ENCODE assay signal across 16 mouse cellular contexts in the genomic region with DNA sequence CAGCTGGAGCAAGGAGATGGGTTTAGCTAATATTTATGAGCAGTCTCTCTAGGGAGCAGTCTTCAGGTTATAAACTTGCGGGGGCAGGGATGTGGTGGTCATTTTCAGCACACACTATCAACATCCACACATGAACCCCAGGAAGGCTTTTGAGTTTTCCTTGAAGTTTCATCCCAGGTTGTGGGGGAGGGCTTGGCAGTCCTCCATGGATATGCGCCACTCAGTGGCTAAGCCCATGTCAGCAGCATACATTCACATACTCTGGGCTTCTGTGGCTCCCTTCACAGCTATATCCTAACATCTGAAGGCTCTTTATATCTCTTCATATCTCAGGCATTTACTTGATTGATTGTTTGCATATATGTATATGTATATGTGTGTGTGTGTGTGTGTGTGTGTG. TPM values are rescaled to one million over a fixed set of nuclear protein-coding genes. Genes with fewer than 3 reads are reported as not detected.
DNase-seq lines count a peak whose midpoint lies in the region; ATAC-seq and TF ChIP-seq lines count a peak whose summit lies in the region.
"Had no signal": no experiment of that assay in that cellular context is flagged by ENCODE, and none has a peak within 500 bp of the region (broad histone marks: within the 10 kb centered on the region; RNA-seq: fewer than 3 reads in every experiment).

No protein-coding gene starts in this region.

- no peaks in the 10 kb centered on the region for H3K36me3 ChIP-seq in heart, adult 2 months (ENCODE audit: control insufficient read depth, insufficient read depth, low read length)
- no peaks in the 10 kb centered on the region for H3K36me3 ChIP-seq in lung, embryonic 14.5 days (ENCODE audit: insufficient read depth)
- no peaks in the 10 kb centered on the region for H3K36me3 ChIP-seq in intestine, embryonic 15.5 days
- H3K36me3 ChIP-seq: hindbrain, embryonic 15.5 days had no signal

- no peak overlapping the region for H3K9ac ChIP-seq in heart, adult 2 months (ENCODE audit: low read depth, low read length)
- no peak overlapping the region for H3K9ac ChIP-seq in lung, embryonic 14.5 days
- no peak overlapping the region for H3K9ac ChIP-seq in intestine, embryonic 15.5 days
- H3K9ac ChIP-seq: hindbrain, embryonic 15.5 days; liver, embryonic 14.5 days had no signal

- TF ChIP-seq CTCF in heart, adult 2 months (IDR thresholded peaks at IDR 0.05), result peak; percentile 26
- TF ChIP-seq CTCF in lung, embryonic 14.5 days (IDR thresholded peaks at IDR 0.05; ENCODE audit: low read depth), result peak; percentile 45

- H3K4me3 ChIP-seq in heart, adult 2 months, result no peak overlapping the region
- no peak overlapping the region for H3K4me3 ChIP-seq in lung, embryonic 14.5 days (ENCODE audit: low read depth, low read length)
- H3K4me3 ChIP-seq in intestine, embryonic 15.5 days (replicated peaks), result no peak overlapping the region
- H3K4me3 ChIP-seq: erythroblast, embryonic 14.5 days; hindbrain, embryonic 15.5 days had no signal

- ATAC-seq in lung, embryonic 14.5 days (ENCODE audit: insufficient read depth), result no peak; the same call in 1 of the 2 replicates
- 0 out of 2 replicates have a peak, but pooled peaks have one; percentile 36 for ATAC-seq in intestine, embryonic 15.5 days
- no peak for ATAC-seq in monocyte, adult 5-6 weeks (replicated peaks; ENCODE audit: insufficient number of reproducible peaks, low FRiP score, low TSS enrichment, poor library complexity, severe bottlenecking)

- no peaks in the 10 kb centered on the region for H3K9me3 ChIP-seq in lung, embryonic 14.5 days (ENCODE audit: low read depth, low read length)
- H3K9me3 ChIP-seq in intestine, embryonic 15.5 days, result no peaks in the 10 kb centered on the region
- H3K9me3 ChIP-seq: hindbrain, embryonic 15.5 days had no signal

- 59% methylated on average over 2 of the region's 2 CpGs for WGBS in heart, adult 2 months
- 67% methylated on average over 2 of the region's 2 CpGs for WGBS in lung, embryonic 14.5 days
- WGBS in intestine, embryonic 15.5 days, result 60% methylated on average over 2 of the region's 2 CpGs

- H3K27ac ChIP-seq in heart, adult 2 months, result no peak overlapping the region
- H3K27ac ChIP-seq in lung, embryonic 14.5 days (ENCODE audit: low read depth), result no peak overlapping the region
- H3K27ac ChIP-seq in intestine, embryonic 15.5 days, result no peak overlapping the region
- H3K27ac ChIP-seq: hindbrain, embryonic 15.5 days; liver, embryonic 14.5 days had no signal

- no peak for TF ChIP-seq EP300 in heart, adult 2 months (IDR thresholded peaks at IDR 0.05; ENCODE audit: insufficient read depth, low read depth, low read length)

- no peaks in the 10 kb centered on the region for H3K4me1 ChIP-seq in heart, adult 2 months (ENCODE audit: control insufficient read depth, insufficient read depth, low read length)
- H3K4me1 ChIP-seq in lung, embryonic 14.5 days (ENCODE audit: insufficient read depth), result no peaks in the 10 kb centered on the region
- H3K4me1 ChIP-seq in intestine, embryonic 15.5 days (replicated peaks), result no peaks in the 10 kb centered on the region
- H3K4me1 ChIP-seq: hindbrain, embryonic 15.5 days had no signal

- DNase-seq in heart, adult 2 months, result no peak
- no peak for DNase-seq in heart, adult 11 months
- DNase-seq in lung, embryonic 14.5 days, result peak; percentile 64
- no peak for DNase-seq in lung, postnatal 25 days (ENCODE audit: low spot score)
- DNase-seq in right cerebral cortex, adult 2 months (ENCODE audit: low spot score in 2 of 2), result peak; percentile 22 to 31
- DNase-seq in neural tube, embryonic 10.5 days (ENCODE audit: extremely low spot score, low spot score), result no peak
- DNase-seq: gastrocnemius, postnatal 36 days; layer of hippocampus, adult 9-11 months; retina, postnatal 1 day had no signal

- no peak overlapping the region for H3K4me2 ChIP-seq in lung, embryonic 14.5 days
- no peak overlapping the region for H3K4me2 ChIP-seq in intestine, embryonic 15.5 days (replicated peaks)
- H3K4me2 ChIP-seq: hindbrain, embryonic 15.5 days had no signal

- H3K79me2 ChIP-seq in heart, adult 2 months (replicated peaks; ENCODE audit: control insufficient read depth, insufficient read depth, low read length), result no peaks in the 10 kb centered on the region

- intact Hi-C loops in heart, adult 2 months (cut with DNase I), result no loop called here

- TF ChIP-seq POLR2A in heart, adult 2 months (IDR thresholded peaks at IDR 0.05; ENCODE audit: insufficient read depth, low read depth, low read length), result no peak

- H3K27me3 ChIP-seq in heart, adult 2 months (ENCODE audit: control insufficient read depth, insufficient read depth, low read length), result no peaks in the 10 kb centered on the region
- H3K27me3 ChIP-seq in lung, embryonic 14.5 days (ENCODE audit: insufficient read depth, low read length), result no peaks in the 10 kb centered on the region
- H3K27me3 ChIP-seq in intestine, embryonic 15.5 days (replicated peaks), result no peaks in the 10 kb centered on the region
- H3K27me3 ChIP-seq: hindbrain, embryonic 15.5 days had no signal

RNA-seq across cellular contexts. Expression of gene Csf2, which starts 46.3 kb away (rescaled TPM):
- not detected for total RNA-seq in heart, adult 2 months (2021)
- not detected in 2 replicates for polyA plus RNA-seq in heart, adult 2 months (2012; rRNA removed)
- 0.24 and 0.32 TPM in 2 replicates for polyA plus RNA-seq in lung, embryonic 14.5 days (2014; fragmentation: Nextera tagmentation; extraction: Ambion mirVana)
- polyA plus RNA-seq in intestine, embryonic 15.5 days (2015; fragmentation: Nextera tagmentation; extraction: Ambion mirVana), result 0.36 and 0.57 TPM in 2 replicates
- 1.4 to 2.0 TPM in 2 of 3 replicates, not detected in the other for total RNA-seq in monocyte, adult 5-6 weeks (2017)
- total RNA-seq: common myeloid progenitor, adult 5-6 weeks; gastrocnemius, postnatal 36 days had no signal
- polyA plus RNA-seq: erythroblast, embryonic 14.5 days; hindbrain, embryonic 15.5 days; liver, embryonic 14.5 days; stomach, embryonic 16.5 days had no signal

Comparison
In these comparisons a context has a peak if more than half of its experiments do, and no peak if none do; other contexts are left out.
1. DNase-seq: peak in lung, embryonic 14.5 days (single experiment) and right cerebral cortex, adult 2 months (2 of 2); none in heart, adult 2 months (0 of 2), heart, adult 11 months (single experiment), lung, postnatal 25 days (single experiment) and neural tube, embryonic 10.5 days (single experiment).